Mouse (Mus musculus): ENCODE results near the gene Upp2.

DNA sequence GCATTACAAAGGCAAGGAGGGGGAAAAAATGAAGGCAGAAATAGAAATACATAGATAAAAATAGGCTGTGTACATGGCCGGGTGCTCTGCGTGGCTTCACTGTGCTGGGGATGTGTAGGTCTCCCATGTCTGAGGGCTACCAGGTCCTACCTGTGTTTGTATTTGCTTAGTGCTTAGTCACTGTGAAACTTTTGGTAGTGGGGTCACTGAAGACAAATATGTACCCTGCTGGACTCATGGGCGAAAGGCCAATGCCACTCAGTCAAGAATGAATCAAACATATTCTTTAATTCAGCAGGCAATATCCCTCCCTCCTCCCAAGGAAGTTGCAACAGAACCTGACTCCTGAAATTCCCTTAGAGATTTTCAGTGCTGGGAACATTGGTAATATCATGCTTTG is 137.5 kb downstream of the Upp2 start:
- no peak for TF ChIP-seq HCFC1 (IDR thresholded peaks at IDR 0.05; ENCODE audit: borderline replicate concordance, insufficient read depth, low read length)
- TF ChIP-seq CHD2 (IDR thresholded peaks at IDR 0.05; ENCODE audit: low read depth, low read length), result no peak
